Mouse (Mus musculus) lung, postnatal 14 days (tissue): Measurements from ENCODE around the gene Decr2.
A peak's percentile ranks its signal among the peaks of the same experiment; 100 is the strongest.

ENCODE experiments used
- DNase-seq: peaks from one replicate; pipeline ENCODE4 v3.0.0; 2021

Decr2 gene

GRCm38 (mm10) chr17:26057787-26058567 is 32.2 kb downstream of the Decr2 start:
- peak; percentile 36 for DNase-seq

- DNase-seq = no peak
Observed at GRCm38 (mm10) chr17:26057278-26057677, 32.9 kb downstream of the Decr2 start.

GRCm38 (mm10) chr17:26055164-26055563 is 35.0 kb downstream of the Decr2 start:
- DNase-seq = no peak

GRCm38 (mm10) chr17:26054133-26054845 is 35.8 kb downstream of the Decr2 start:
- no peak for DNase-seq

GRCm38 (mm10) chr17:26052706-26053105 is 37.4 kb downstream of the Decr2 start:
- no peak for DNase-seq

GRCm38 (mm10) chr17:26052074-26052473 is 38.1 kb downstream of the Decr2 start:
- no peak for DNase-seq

GRCm38 (mm10) chr17:26048118-26048517 is 42.0 kb downstream of the Decr2 start:
- DNase-seq = no peak

- no peak for DNase-seq
Observed at GRCm38 (mm10) chr17:26046253-26046997, 43.7 kb downstream of the Decr2 start.

- no peak for DNase-seq
Observed at GRCm38 (mm10) chr17:26045285-26045684, 44.9 kb downstream of the Decr2 start.

GRCm38 (mm10) chr17:26043249-26043636 is 46.9 kb downstream of the Decr2 start:
- peak; percentile 80 for DNase-seq

GRCm38 (mm10) chr17:26042599-26043248 is 47.4 kb downstream of the Decr2 start:
- no peak for DNase-seq

- peak; percentile 66 for DNase-seq
Observed at GRCm38 (mm10) chr17:26041111-26041802, 48.9 kb downstream of the Decr2 start.

GRCm38 (mm10) chr17:26040711-26041110 is 49.4 kb downstream of the Decr2 start:
- DNase-seq = peak; percentile 29

- DNase-seq = no peak
Observed at GRCm38 (mm10) chr17:26032037-26032436, 58.1 kb downstream of the Decr2 start.

- peak; percentile 7 for DNase-seq
Observed at GRCm38 (mm10) chr17:26031583-26031982, 58.6 kb downstream of the Decr2 start.
